Mouse (Mus musculus) adrenal gland, adult (tissue): ENCODE data around the gene Cdca5.

Source experiments
- DNase-seq, 2 experiments: peaks; one replicate each; pipeline ENCODE4 v3.0.0; 2022 to 2023; ENCODE audit warnings: low spot score in 1 of 2; ENCODE audit not compliant: inconsistent age in 2 of 2

Gene Cdca5

GRCm38 (mm10) chr19:6139701-6140100 is 54.9 kb downstream of the Cdca5 start:
- DNase-seq, result no peak

DNA sequence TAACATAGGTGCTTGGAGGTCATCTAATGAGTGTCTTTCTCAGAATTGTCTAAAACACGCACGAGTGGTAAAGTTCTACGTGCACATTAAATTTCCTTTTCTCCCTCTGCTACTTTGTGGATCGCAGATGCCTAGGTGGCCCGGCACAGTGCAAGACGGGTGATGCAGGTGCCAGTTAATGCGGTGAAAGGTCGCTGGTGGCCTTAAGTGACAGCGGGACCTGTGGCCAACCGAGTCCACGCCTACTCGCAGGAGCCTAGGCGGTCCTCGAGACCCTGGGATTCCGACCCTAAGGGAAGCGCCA is 55.5 kb downstream of the Cdca5 start:
- no peak for DNase-seq

- peak; percentile 94 to 97 for DNase-seq
These were observed 56.1 kb downstream of the Cdca5 start, which contains the start of gene Batf2 for GRCm38 (mm10) chr19:6140678-6141393. TSS of gene Batf2 (plus strand) at chr19:6140983.

DNA sequence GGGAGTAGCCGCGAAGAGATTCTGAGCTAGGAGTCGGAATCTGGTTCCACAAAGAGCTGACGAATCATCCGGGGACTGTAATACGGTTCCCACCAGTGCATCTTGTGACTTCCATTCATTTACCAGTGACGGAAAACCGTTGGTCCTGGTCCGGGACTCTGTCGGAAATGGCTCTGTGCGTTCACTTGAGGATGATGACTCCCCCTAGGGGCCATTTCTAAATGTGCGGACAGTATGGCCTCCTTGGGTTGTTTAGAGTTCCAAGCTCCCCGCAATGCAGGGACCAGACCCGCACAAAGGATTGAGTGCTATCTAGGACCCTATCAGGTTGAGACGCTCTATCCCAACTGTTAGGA is 56.6 kb downstream of the Cdca5 start, which contains the start of gene Arl2:
Arl2 (minus strand) TSS at position 155 of the 356 bp plus-strand sequence.
- peak; percentile 85 to 93 for DNase-seq
